Mouse (Mus musculus): ENCODE data around the gene Rbfox3. TPM values are rescaled to one million over a fixed set of nuclear protein-coding genes. Genes with fewer than 3 reads are reported as not detected.

Gene Rbfox3
- polyA plus RNA-seq, 1 experiment from 2014 or later = 0.09 TPM

DNA sequence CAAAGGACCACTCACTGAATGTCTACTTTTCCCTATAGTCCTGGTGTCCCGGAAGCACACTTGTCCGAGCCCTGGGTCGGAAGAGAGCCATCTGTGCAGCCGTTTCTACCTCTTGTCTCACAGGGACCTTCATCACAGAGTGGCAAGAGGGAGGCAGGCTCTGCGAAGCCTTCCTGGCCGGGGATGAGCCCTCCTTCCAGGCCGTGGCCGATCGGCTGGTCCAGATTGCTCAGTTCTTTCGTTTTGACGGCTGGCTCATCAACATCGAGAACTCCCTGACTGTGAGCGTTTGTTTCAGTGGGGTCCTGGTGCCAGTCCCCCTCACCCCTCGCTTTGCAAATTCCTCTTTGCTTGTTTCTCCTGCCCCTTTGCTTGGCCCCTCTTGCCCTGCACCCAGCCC is 429.6 kb downstream of the Rbfox3 start:
- Histone ChIP-seq H3K4me3 (ENCODE audit: low read length) (no peak overlapping the region), H3K27ac (ENCODE audit: low read length) (no peak overlapping the region), H3K4me1 (ENCODE audit: control insufficient read depth, insufficient read depth, low read length) (peaks cover 6% of the 10 kb centered on the region), H3K9me3 (replicated peaks; ENCODE audit: control insufficient read depth, low read length) (no peaks in the 10 kb centered on the region), H3K9ac (ENCODE audit: low read length) (no peak overlapping the region), H3K4me2 (ENCODE audit: low read depth, low read length) (no peak overlapping the region), H3K27me3 (ENCODE audit: control insufficient read depth, insufficient read depth, low read length) (no peaks in the 10 kb centered on the region), H3K36me3 (ENCODE audit: control insufficient read depth, insufficient read depth) (peaks cover 6% of the 10 kb centered on the region; the same call in 1 of the 2 replicates)
- no peak for ATAC-seq (replicated peaks; ENCODE audit: extremely low read depth, insufficient read depth, low FRiP score)
- WGBS = 81% methylated on average over 14 of the region's 14 CpGs

DNA sequence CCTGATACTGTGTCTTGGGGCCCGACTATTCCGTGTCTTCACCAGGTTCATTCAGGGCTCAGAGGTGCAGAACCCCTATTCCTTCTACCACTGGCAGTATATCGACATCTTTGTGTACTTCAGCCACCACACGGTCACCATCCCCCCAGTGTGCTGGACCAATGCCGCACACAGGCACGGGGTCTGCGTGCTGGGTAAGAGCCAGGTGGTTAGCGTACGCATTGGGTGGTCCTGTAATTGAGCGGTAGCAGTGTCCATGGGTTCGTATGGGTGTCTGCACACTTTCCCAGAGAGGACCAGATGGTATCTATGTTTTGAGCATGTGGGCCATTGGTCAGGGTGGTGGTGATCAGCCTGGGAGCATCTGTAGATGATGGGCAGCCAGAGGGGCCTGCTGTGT is 430.2 kb downstream of the Rbfox3 start:
- no peak overlapping the region for H3K4me2 ChIP-seq (ENCODE audit: low read depth, low read length)
- H3K9ac ChIP-seq (ENCODE audit: low read length) = no peak overlapping the region
- ATAC-seq (replicated peaks; ENCODE audit: extremely low read depth, insufficient read depth, low FRiP score) = no peak
- WGBS = 89% methylated on average over 11 of the region's 11 CpGs
- H3K36me3 ChIP-seq (ENCODE audit: control insufficient read depth, insufficient read depth) = peaks cover 6% of the 10 kb centered on the region; the same call in 1 of the 2 replicates
- no peaks in the 10 kb centered on the region for H3K27me3 ChIP-seq (ENCODE audit: control insufficient read depth, insufficient read depth, low read length)
- H3K4me3 ChIP-seq (ENCODE audit: low read length) = no peak overlapping the region
- H3K4me1 ChIP-seq (ENCODE audit: control insufficient read depth, insufficient read depth, low read length) = peaks cover 6% of the 10 kb centered on the region
- no peaks in the 10 kb centered on the region for H3K9me3 ChIP-seq (replicated peaks; ENCODE audit: control insufficient read depth, low read length)
- no peak overlapping the region for H3K27ac ChIP-seq (ENCODE audit: low read length)

- Histone ChIP-seq H3K4me3 (ENCODE audit: low read length) (no peak overlapping the region), H3K4me2 (ENCODE audit: low read depth, low read length) (no peak overlapping the region), H3K36me3 (ENCODE audit: control insufficient read depth, insufficient read depth) (peaks cover 6% of the 10 kb centered on the region; the same call in 1 of the 2 replicates), H3K27me3 (ENCODE audit: control insufficient read depth, insufficient read depth, low read length) (no peaks in the 10 kb centered on the region), H3K9me3 (replicated peaks; ENCODE audit: control insufficient read depth, low read length) (no peaks in the 10 kb centered on the region), H3K9ac (ENCODE audit: low read length) (no peak overlapping the region), H3K27ac (ENCODE audit: low read length) (no peak overlapping the region), H3K4me1 (ENCODE audit: control insufficient read depth, insufficient read depth, low read length) (peaks cover 6% of the 10 kb centered on the region)
- 73% methylated on average over 12 of the region's 12 CpGs for WGBS
- ATAC-seq (replicated peaks; ENCODE audit: extremely low read depth, insufficient read depth, low FRiP score) = no peak
Measured at GRCm38 (mm10) chr11:118479776-118480175, 431.6 kb downstream of the Rbfox3 start.

- peak within 1 kb of the TSS; percentile 90 for H3K4me2 ChIP-seq (ENCODE audit: low read depth, low read length)
- H3K27me3 ChIP-seq (ENCODE audit: control insufficient read depth, insufficient read depth, low read length) = no peaks in the 10 kb centered on the region
- H3K9me3 ChIP-seq (replicated peaks; ENCODE audit: control insufficient read depth, low read length) = no peaks in the 10 kb centered on the region
- peak within 1 kb of the TSS; percentile 52 for H3K27ac ChIP-seq (ENCODE audit: low read length)
- no peaks in the 10 kb centered on the region for H3K36me3 ChIP-seq (ENCODE audit: control insufficient read depth, insufficient read depth)
- peaks cover 10% of the 10 kb centered on the region for H3K4me1 ChIP-seq (ENCODE audit: control insufficient read depth, insufficient read depth, low read length)
- peak within 1 kb of the TSS; percentile 84 for H3K9ac ChIP-seq (ENCODE audit: low read length)
- H3K4me3 ChIP-seq (ENCODE audit: low read length) = peak within 1 kb of the TSS; percentile 77
- WGBS = 1% methylated on average over 57 of the region's 57 CpGs
- peak; percentile 100 for ATAC-seq (replicated peaks; ENCODE audit: extremely low read depth, insufficient read depth, low FRiP score)
Measured at GRCm38 (mm10) chr11:118476396-118477373, 434.7 kb downstream of the Rbfox3 start, which contains the start of gene Engase. Engase (plus strand) TSS chr11:118476829.

- Histone ChIP-seq H3K36me3 (ENCODE audit: control insufficient read depth, insufficient read depth) (no peaks in the 10 kb centered on the region), H3K27me3 (ENCODE audit: control insufficient read depth, insufficient read depth, low read length) (no peaks in the 10 kb centered on the region), H3K4me1 (ENCODE audit: control insufficient read depth, insufficient read depth, low read length) (peaks cover 10% of the 10 kb centered on the region), H3K9ac (ENCODE audit: low read length) (no peak overlapping the region), H3K9me3 (replicated peaks; ENCODE audit: control insufficient read depth, low read length) (no peaks in the 10 kb centered on the region), H3K4me2 (ENCODE audit: low read depth, low read length) (no peak overlapping the region), H3K4me3 (ENCODE audit: low read length) (no peak overlapping the region), H3K27ac (ENCODE audit: low read length) (no peak overlapping the region)
- ATAC-seq (replicated peaks; ENCODE audit: extremely low read depth, insufficient read depth, low FRiP score) = no peak
- WGBS = 88% methylated on average over 7 of the region's 7 CpGs
Measured at GRCm38 (mm10) chr11:118475496-118476083, 435.8 kb downstream of the Rbfox3 start.

DNA sequence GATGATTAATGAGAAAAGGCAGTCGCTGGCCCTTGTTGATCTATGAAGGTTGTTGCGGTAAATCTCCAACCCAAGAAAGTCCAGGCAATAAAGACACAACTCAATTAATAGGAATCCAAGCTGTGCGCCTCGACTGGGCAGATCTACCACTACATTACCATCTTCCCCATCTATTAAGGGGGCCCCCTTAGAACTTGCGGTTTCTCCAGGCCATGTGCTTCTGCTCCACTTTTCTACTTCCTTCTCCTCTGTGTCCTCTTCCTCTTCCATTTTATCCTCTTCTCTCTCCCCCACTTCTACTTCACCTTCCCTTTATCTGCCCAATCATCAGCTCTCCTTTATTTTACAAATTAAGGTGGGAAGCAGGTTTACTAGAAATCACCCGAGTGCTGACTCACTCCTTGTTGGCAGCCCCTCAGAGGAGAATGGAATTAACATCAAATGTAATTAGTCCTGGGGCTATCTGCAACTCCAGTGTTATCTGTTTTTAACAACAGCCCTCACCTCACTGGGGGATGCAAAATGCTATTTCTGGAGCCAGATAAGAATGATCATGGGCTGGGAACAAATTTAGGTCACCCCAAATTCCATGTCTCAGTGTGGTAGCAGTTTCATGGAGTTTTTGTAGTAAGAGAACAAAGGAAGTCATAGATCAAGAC is 437.4 kb downstream of the Rbfox3 start:
- Histone ChIP-seq H3K4me3 (ENCODE audit: low read length) (no peak overlapping the region), H3K4me1 (ENCODE audit: control insufficient read depth, insufficient read depth, low read length) (peaks cover 14% of the 10 kb centered on the region), H3K36me3 (ENCODE audit: control insufficient read depth, insufficient read depth) (no peaks in the 10 kb centered on the region), H3K9ac (ENCODE audit: low read length) (no peak overlapping the region), H3K4me2 (ENCODE audit: low read depth, low read length) (no peak overlapping the region), H3K27ac (ENCODE audit: low read length) (no peak overlapping the region), H3K9me3 (replicated peaks; ENCODE audit: control insufficient read depth, low read length) (no peaks in the 10 kb centered on the region), H3K27me3 (ENCODE audit: control insufficient read depth, insufficient read depth, low read length) (no peaks in the 10 kb centered on the region)
- 74% methylated on average over 6 of the region's 6 CpGs for WGBS
- no peak for ATAC-seq (replicated peaks; ENCODE audit: extremely low read depth, insufficient read depth, low FRiP score)

- H3K4me1 ChIP-seq (ENCODE audit: control insufficient read depth, insufficient read depth, low read length) = peaks cover 14% of the 10 kb centered on the region
- H3K27ac ChIP-seq (ENCODE audit: low read length) = no peak overlapping the region
- no peaks in the 10 kb centered on the region for H3K36me3 ChIP-seq (ENCODE audit: control insufficient read depth, insufficient read depth)
- WGBS = 88% methylated on average over 1 of the region's 1 CpGs
- no peak overlapping the region for H3K4me2 ChIP-seq (ENCODE audit: low read depth, low read length)
- no peak for ATAC-seq (replicated peaks; ENCODE audit: extremely low read depth, insufficient read depth, low FRiP score)
- no peaks in the 10 kb centered on the region for H3K27me3 ChIP-seq (ENCODE audit: control insufficient read depth, insufficient read depth, low read length)
- H3K9ac ChIP-seq (ENCODE audit: low read length) = no peak overlapping the region
- H3K4me3 ChIP-seq (ENCODE audit: low read length) = no peak overlapping the region
- H3K9me3 ChIP-seq (replicated peaks; ENCODE audit: control insufficient read depth, low read length) = no peaks in the 10 kb centered on the region
Measured at GRCm38 (mm10) chr11:118473161-118473560, 438.2 kb downstream of the Rbfox3 start.

DNA sequence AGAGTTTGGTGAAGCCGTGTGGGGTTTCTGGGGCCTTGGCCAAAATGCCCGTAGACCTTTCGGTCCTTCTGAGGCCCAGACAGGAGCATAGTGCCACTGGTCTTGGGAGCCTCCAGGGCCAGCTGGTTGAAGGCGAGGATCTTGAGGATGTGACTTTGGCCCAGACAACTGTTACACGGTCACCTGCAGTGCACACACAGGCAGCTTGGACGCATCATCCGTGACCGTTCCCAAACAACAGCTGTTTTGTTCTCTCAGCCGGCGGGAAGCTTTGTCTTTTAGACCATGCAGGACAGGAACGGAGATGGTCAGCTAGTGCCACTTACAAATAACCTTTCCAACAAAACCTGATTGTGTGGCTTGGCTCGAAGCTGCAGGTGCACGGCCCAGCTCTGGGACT is 439.7 kb downstream of the Rbfox3 start:
- peaks cover 13% of the 10 kb centered on the region for H3K4me1 ChIP-seq (ENCODE audit: control insufficient read depth, insufficient read depth, low read length)
- no peaks in the 10 kb centered on the region for H3K27me3 ChIP-seq (ENCODE audit: control insufficient read depth, insufficient read depth, low read length)
- H3K4me3 ChIP-seq (ENCODE audit: low read length) = no peak overlapping the region
- H3K9me3 ChIP-seq (replicated peaks; ENCODE audit: control insufficient read depth, low read length) = no peaks in the 10 kb centered on the region
- no peaks in the 10 kb centered on the region for H3K36me3 ChIP-seq (ENCODE audit: control insufficient read depth, insufficient read depth)
- H3K4me2 ChIP-seq (ENCODE audit: low read depth, low read length) = no peak overlapping the region
- no peak overlapping the region for H3K9ac ChIP-seq (ENCODE audit: low read length)
- ATAC-seq (replicated peaks; ENCODE audit: extremely low read depth, insufficient read depth, low FRiP score) = no peak
- 85% methylated on average over 13 of the region's 13 CpGs for WGBS
- H3K27ac ChIP-seq (ENCODE audit: low read length) = no peak overlapping the region

Data from heart, embryonic 16.5 days (tissue).